Mouse (Mus musculus): ENCODE measurements at regions not wholly inside any gene's neighbourhood (a gene's known extent, or its start where the extent isn't known, plus 50 kb on each side); places are given as distances from the start of the nearest gene placed in this dataset.

- no peak for DNase-seq (ENCODE audit: extremely low spot score in 1 of 2, low spot score in 1 of 2)
These were observed 289.5 kb upstream of the Slit2 start for GRCm38 (mm10) chr5:47693478-47693877.

- no peak for DNase-seq (ENCODE audit: extremely low spot score in 1 of 2, low spot score in 1 of 2)
These were observed 289.0 kb upstream of the Slit2 start for GRCm38 (mm10) chr5:47693921-47694320.

- no peak for DNase-seq (ENCODE audit: extremely low spot score in 1 of 2, low spot score in 1 of 2)
These were observed 288.3 kb upstream of the Slit2 start for GRCm38 (mm10) chr5:47694630-47695029.

GRCm38 (mm10) chr5:47711553-47711952, 271.4 kb upstream of the Slit2 start:
- no peak for DNase-seq (ENCODE audit: extremely low spot score in 1 of 2, low spot score in 1 of 2)

GRCm38 (mm10) chr5:47714333-47714732, 268.6 kb upstream of the Slit2 start:
- DNase-seq (ENCODE audit: extremely low spot score in 1 of 2, low spot score in 1 of 2): no peak

- DNase-seq (ENCODE audit: extremely low spot score in 1 of 2, low spot score in 1 of 2): no peak
These were observed 258.0 kb upstream of the Slit2 start for GRCm38 (mm10) chr5:47724911-47725310.

DNA sequence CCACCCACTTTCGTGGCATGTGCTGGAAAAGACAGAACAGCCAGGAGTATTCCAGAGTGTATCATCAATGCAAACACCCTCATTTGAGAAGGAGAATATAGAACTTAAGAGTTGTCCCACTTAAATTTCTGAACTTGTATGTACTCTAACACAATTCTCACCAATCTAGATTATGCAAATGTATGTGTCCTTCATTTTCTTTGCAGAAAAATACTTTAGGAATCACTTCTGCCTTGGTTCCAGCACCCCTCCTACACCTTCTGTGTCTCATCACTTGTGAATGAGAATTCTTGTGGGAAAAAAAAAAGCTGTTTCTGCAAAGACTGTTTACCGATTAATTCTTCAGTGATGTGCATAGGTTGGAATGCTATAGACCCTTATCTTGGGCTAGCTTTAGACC, 240.2 kb upstream of the Slit2 start:
- DNase-seq (ENCODE audit: extremely low spot score in 1 of 2, low spot score in 1 of 2): no peak

DNA sequence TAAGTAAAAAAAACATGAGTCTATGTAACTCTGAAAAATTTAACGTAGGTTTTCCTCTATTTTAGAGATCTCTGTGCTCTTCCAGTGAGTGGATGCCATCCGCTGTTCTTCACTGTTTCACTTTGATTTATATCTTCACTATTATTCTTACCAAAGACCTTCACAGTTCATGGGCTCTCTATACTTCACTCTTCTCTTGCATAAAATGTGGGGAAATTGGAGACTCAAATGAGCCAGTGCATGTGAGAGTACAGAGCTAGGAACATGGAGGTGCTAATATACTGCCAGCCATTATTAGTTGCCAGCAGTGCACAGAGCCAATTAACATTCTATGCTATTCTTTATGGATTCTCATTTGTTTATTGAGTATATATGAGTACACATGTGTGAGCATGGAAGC, 237.8 kb upstream of the Slit2 start:
- no peak for DNase-seq (ENCODE audit: extremely low spot score in 1 of 2, low spot score in 1 of 2)

- no peak for DNase-seq (ENCODE audit: extremely low spot score in 1 of 2, low spot score in 1 of 2)
These were observed 231.0 kb upstream of the Slit2 start for GRCm38 (mm10) chr5:47751907-47752306.

DNA sequence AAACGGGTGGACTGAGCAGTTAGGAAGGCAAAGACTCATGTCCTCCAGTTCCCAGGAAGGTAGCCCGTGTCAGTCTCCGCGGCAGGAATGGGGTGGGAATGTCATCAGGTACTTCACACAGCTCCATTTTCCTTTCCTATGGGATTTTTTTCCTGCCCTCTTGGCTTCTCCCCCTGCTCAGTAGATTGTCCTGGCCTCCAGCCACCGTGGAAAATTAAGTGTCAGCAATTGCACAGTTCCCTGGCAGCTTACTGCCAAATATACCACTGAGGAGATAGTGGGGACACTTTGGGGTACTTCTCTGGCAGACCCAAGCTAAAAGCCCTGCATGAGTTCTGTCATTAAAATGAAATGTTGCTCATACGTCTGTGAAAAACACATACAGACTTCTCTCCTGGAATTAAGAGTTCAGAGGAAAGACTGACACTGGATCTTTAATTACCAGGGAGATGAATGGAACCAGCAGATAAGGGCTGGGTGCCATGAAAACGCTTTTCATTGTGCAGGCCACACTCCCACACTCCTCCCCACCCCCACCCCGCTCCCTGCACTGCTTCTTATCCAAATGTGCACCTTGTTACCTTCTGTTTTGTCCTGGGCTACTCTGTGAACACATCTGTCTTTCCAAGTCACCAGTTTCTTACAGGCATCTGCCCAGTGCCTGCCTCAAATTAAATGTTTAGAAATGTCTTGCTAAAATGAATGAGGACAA, 210.1 kb upstream of the Slit2 start:
- DNase-seq (ENCODE audit: extremely low spot score in 1 of 2, low spot score in 1 of 2): no peak

DNA sequence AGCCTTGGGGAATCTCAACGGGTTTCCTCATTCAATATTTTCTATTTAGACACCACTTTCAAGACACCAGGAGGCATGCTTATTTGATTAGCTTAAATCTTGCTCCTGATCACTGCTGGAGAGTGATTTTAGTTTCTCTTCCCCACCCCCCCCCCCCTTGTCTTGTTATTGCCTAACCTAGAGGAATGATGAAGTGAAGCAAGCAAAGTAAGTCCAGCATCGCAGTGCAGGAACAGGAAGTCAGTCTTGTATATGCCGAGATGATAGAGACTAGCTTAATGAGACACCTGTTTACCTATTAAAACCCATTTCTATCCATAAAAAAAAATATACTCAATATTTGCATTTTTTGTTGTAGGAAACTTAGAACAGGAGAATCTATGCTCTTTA, 209.6 kb upstream of the Slit2 start:
- no peak for DNase-seq (ENCODE audit: extremely low spot score in 1 of 2, low spot score in 1 of 2)

DNA sequence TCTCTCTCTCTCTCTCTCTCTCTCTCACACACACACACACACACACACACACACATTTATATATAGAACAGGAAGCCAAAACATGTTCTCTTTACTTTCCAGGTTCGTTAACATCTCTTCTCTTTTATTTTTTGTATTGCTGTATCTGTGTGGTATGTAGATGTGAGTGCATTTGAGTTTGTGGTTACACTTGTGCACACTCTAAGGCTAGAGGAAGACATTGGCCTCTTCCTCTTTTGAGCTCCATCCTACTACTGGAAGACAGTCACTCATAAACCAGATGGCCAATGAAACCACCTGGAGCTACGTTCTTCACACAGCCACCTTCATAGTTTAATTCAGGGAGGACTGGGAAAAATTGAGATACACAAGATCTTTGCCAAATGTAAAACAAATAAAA, 202.1 kb upstream of the Slit2 start:
- DNase-seq (ENCODE audit: extremely low spot score in 1 of 2, low spot score in 1 of 2): no peak

GRCm38 (mm10) chr5:47781608-47782007, 201.3 kb upstream of the Slit2 start:
- no peak for DNase-seq (ENCODE audit: extremely low spot score in 1 of 2, low spot score in 1 of 2)

- DNase-seq (ENCODE audit: extremely low spot score in 1 of 2, low spot score in 1 of 2): no peak
These were observed 188.2 kb upstream of the Slit2 start for GRCm38 (mm10) chr5:47794639-47795272.

- no peak for DNase-seq (ENCODE audit: extremely low spot score in 1 of 2, low spot score in 1 of 2)
These were observed 187.7 kb upstream of the Slit2 start for GRCm38 (mm10) chr5:47795273-47795672.

DNA sequence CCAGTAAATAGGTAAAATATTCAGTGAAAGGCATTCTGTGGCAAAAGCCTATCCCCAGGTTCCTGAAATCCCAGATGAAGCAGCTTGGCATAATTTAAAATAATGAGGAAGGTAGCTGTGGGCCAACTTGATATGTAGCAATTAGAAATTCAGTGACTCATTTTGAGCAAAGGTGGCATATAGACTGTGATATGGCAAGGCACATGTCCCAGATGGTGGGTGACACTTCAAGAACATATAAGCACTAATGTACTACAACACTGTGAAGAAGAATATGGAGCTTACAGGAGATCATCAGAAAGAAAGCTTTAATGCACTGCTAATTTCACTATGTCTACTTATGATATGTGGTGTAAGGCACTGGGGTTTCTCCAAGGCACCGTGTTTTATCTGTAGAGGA, 162.0 kb upstream of the Slit2 start:
- no peak for DNase-seq (ENCODE audit: extremely low spot score in 1 of 2, low spot score in 1 of 2)

DNA sequence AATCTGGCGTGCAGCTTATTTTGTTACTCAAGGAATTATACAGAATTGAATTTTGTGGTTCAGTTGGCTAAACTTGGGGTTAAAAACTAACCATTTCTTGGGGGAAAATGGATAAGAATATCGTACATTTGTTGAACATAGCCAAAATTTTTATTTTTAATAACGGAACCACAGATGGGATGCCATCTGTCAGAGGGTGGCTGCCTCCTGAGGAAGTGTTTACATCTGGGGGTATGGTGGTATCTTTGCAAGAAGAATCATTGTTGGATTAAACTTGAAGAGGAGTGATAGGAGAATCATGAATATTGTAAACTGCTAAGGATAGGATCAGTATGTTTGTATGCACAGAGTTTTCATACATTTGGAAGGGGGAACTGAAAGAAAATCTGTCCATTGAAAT, 144.9 kb upstream of the Slit2 start:
- peak in 1 of 2 experiments; percentile 2 for DNase-seq (ENCODE audit: extremely low spot score in 1 of 2, low spot score in 1 of 2)

GRCm38 (mm10) chr5:47869701-47870100, 113.2 kb upstream of the Slit2 start:
- no peak for DNase-seq (ENCODE audit: extremely low spot score in 1 of 2, low spot score in 1 of 2)
